Mouse (Mus musculus): ENCODE data around the gene Id3.
A peak's percentile ranks its signal among the peaks of the same experiment; 100 is the strongest.
"Not testable (repeated sequence)": the region's sequence is repeated elsewhere in the genome, so short reads cannot be mapped to it uniquely, and the experiment has no call there.

Id3 gene

GRCm38 (mm10) chr4:136143193-136143976 lies at the start of gene Id3:
Gene Id3 (plus strand): TSS chr4:136143497.
- peak; percentile 50 for DNase-seq (ENCODE audit: low spot score)

GRCm38 (mm10) chr4:136094519-136095219 lies 48.6 kb upstream of the Id3 start:
- no peak for DNase-seq (ENCODE audit: low spot score)

GRCm38 (mm10) chr4:136095490-136096105 lies 47.7 kb upstream of the Id3 start:
- DNase-seq (ENCODE audit: low spot score): no peak

- no peak for DNase-seq (ENCODE audit: low spot score)
Observed at GRCm38 (mm10) chr4:136096446-136097113, 46.7 kb upstream of the Id3 start.

GRCm38 (mm10) chr4:136098446-136098845 lies 44.9 kb upstream of the Id3 start:
- no peak for DNase-seq (ENCODE audit: low spot score)

- no peak for DNase-seq (ENCODE audit: low spot score)
Observed at GRCm38 (mm10) chr4:136100396-136101070, 42.8 kb upstream of the Id3 start.

- DNase-seq (ENCODE audit: low spot score): not testable (repeated sequence)
Observed at GRCm38 (mm10) chr4:136101753-136102152, 41.5 kb upstream of the Id3 start.

- DNase-seq (ENCODE audit: low spot score): no peak
Observed at GRCm38 (mm10) chr4:136104590-136105337, 38.5 kb upstream of the Id3 start.

GRCm38 (mm10) chr4:136106880-136107301 lies 36.4 kb upstream of the Id3 start:
- DNase-seq (ENCODE audit: low spot score): no peak

- no peak for DNase-seq (ENCODE audit: low spot score)
Observed at GRCm38 (mm10) chr4:136109153-136109552, 34.1 kb upstream of the Id3 start.

- DNase-seq (ENCODE audit: low spot score): no peak
Observed at GRCm38 (mm10) chr4:136109941-136110900, 33.1 kb upstream of the Id3 start.

- DNase-seq (ENCODE audit: low spot score): no peak
Observed at GRCm38 (mm10) chr4:136112344-136112743, 31.0 kb upstream of the Id3 start.

- no peak for DNase-seq (ENCODE audit: low spot score)
Observed at GRCm38 (mm10) chr4:136114747-136115146, 28.6 kb upstream of the Id3 start.

- DNase-seq (ENCODE audit: low spot score): no peak
Observed at GRCm38 (mm10) chr4:136117022-136117421, 26.3 kb upstream of the Id3 start.

- no peak for DNase-seq (ENCODE audit: low spot score)
Observed at GRCm38 (mm10) chr4:136120041-136120440, 23.3 kb upstream of the Id3 start.

GRCm38 (mm10) chr4:136121158-136121557 lies 22.1 kb upstream of the Id3 start:
- DNase-seq (ENCODE audit: low spot score): no peak

GRCm38 (mm10) chr4:136121844-136122468 lies 21.3 kb upstream of the Id3 start:
- DNase-seq (ENCODE audit: low spot score): no peak

- no peak for DNase-seq (ENCODE audit: low spot score)
Observed at GRCm38 (mm10) chr4:136123111-136123791, 20.0 kb upstream of the Id3 start.

GRCm38 (mm10) chr4:136123792-136124161 lies 19.5 kb upstream of the Id3 start:
- no peak for DNase-seq (ENCODE audit: low spot score)

Data from layer of hippocampus, adult 9-10 months (tissue).